Mouse (Mus musculus): Measurements from ENCODE around the gene Zbtb18.

DNA sequence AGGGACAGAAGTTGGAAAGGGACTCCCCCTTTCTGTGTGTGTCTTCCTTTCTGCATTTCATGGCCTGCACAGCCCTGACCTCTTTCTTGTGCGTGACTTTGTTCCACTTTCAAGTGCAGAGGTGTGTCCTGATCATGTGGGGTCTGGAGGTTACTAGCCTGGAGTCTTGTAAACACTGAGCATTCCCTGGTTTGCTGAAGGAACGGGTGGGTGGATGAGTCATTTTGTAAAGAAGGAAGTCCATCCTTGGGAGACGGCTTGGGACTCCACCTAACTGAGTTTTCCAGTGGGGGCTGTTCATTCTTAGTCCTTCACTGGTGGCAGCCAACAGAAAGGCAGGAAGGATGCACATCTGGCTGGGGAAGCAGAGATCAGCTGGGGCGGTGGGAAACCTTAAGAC is 27.9 kb downstream of the Zbtb18 start:
- TF ChIP-seq POLR2A (IDR thresholded peaks at IDR 0.05; ENCODE audit: low read depth, low read length): no peak
- TF ChIP-seq CTCF (IDR thresholded peaks at IDR 0.05; ENCODE audit: borderline replicate concordance, insufficient read depth, low read length): no peak

All from embryonic fibroblast, embryonic 13.5 days (primary cell).